Mouse (Mus musculus) E14TG2a.4 (cell line): ENCODE results near the gene Itpr1.

Experiments used
- CTCF ChIP-seq: conservative IDR thresholded peaks from 2 replicates; pipeline ENCODE4 v1.5.1; 2014; ENCODE audit warnings: low read length
- NANOG ChIP-seq: IDR thresholded peaks from 2 replicates; pipeline ENCODE4 v1.6.1; 2014; ENCODE audit warnings: borderline replicate concordance, low read length, mixed read lengths
- POU5F1 ChIP-seq: IDR thresholded peaks from 2 replicates; pipeline ENCODE4 v1.6.1; 2014; ENCODE audit warnings: low read length, borderline replicate concordance

GRCm38 (mm10) chr6:108338362-108338761 is 125.5 kb downstream of the Itpr1 start:
- TF ChIP-seq CTCF: no peak
- TF ChIP-seq POU5F1: no peak
- TF ChIP-seq NANOG: no peak
